Mouse (Mus musculus): ENCODE data around the gene Gm18336. TPM values are rescaled to one million over a fixed set of nuclear protein-coding genes. Genes with fewer than 3 reads are reported as not detected.
A peak's percentile ranks its signal among the peaks of the same experiment; 100 is the strongest.

Gm18336 gene
- polyA plus RNA-seq, 1 experiment = not detected

DNA sequence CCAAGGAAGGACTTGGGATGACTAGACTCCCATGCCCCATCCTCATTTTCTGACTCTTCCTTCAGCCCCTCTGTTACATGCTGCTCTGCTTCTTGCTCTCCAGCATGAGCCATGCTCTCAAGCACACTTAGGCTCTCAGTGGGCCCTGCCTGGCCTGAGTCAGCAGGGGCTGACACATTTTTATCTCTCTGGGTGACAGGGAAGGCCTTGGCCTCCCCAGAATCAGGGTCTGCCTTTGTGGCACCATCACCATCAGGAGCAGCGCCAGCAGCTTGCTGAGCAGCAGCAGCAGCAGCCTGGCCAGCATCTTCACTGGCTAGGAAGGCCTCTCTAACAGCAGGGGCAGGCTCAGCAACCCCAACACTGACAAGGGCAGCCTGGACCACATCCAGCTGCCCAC, 2.1 kb downstream of the Gm18336 start:
- Histone ChIP-seq H3K4me3 (replicated peaks; ENCODE audit: control insufficient read depth, low read depth, low read length) (no peak overlapping the region), H3K4me1 (ENCODE audit: control insufficient read depth, insufficient read depth, low read length) (no peaks in the 10 kb centered on the region), H3K27ac (ENCODE audit: control insufficient read depth, insufficient read depth, low read depth, low read length, poor library complexity) (no peak overlapping the region)
- TF ChIP-seq CTCF (IDR thresholded peaks at IDR 0.05; ENCODE audit: control insufficient read depth, insufficient read depth, low read length) = no peak
- 88% methylated on average over 1 of the region's 1 CpGs for WGBS

DNA sequence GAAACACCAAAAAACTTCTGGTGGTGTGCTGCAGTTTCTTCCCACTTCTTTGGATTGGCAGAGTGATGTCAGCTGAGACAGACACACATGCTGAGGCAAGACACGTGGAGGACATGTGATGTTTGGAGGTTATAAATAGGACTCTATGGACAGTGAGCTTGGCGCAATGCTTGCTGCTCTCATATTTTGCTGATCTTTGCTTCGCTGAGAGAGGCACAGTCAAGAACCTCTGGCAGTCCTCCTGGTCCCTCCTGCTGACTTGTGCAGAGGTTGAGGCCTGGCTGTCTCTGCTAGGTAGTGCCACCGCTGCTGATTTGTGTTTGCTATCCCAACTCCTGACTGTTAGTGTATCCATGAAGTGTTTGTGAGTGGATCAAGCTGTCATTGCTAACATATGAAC, 7.1 kb downstream of the Gm18336 start:
- TF ChIP-seq POLR2A (IDR thresholded peaks at IDR 0.05; ENCODE audit: borderline replicate concordance, control insufficient read depth, low read depth, low read length) (no peak), CTCF (IDR thresholded peaks at IDR 0.05; ENCODE audit: control insufficient read depth, insufficient read depth, low read length) (no peak)
- Histone ChIP-seq H3K27ac (ENCODE audit: control insufficient read depth, insufficient read depth, low read depth, low read length, poor library complexity) (no peak overlapping the region), H3K4me3 (replicated peaks; ENCODE audit: control insufficient read depth, low read depth, low read length) (no peak overlapping the region), H3K4me1 (ENCODE audit: control insufficient read depth, insufficient read depth, low read length) (no peaks in the 10 kb centered on the region)
- WGBS = 72% methylated on average over 4 of the region's 4 CpGs

DNA sequence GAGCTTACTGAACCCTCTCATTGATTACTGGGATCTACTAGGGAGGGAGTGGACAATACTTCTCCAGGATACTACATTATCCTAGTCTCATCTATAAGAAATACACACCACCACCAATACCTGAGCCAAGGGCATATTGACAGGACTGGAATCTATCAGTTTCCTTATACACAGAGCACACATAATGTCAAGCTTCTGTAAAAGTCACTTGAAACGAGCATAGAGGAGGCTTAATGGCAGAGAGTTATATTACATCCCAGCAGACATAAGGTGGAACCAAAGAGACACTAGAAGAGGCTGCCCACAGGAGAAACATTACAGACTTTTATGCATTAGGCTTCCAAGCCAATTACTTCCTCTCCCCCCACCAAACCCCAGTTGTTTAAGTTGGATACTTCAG, 13.6 kb downstream of the Gm18336 start:
- WGBS = 27% methylated on average over 1 of the region's 1 CpGs
- Histone ChIP-seq H3K4me3 (replicated peaks; ENCODE audit: control insufficient read depth, low read depth, low read length) (no peak overlapping the region), H3K4me1 (ENCODE audit: control insufficient read depth, insufficient read depth, low read length) (no peaks in the 10 kb centered on the region), H3K27ac (ENCODE audit: control insufficient read depth, insufficient read depth, low read depth, low read length, poor library complexity) (no peak overlapping the region)
- no peak for TF ChIP-seq CTCF (IDR thresholded peaks at IDR 0.05; ENCODE audit: control insufficient read depth, insufficient read depth, low read length)
- no peak for TF ChIP-seq POLR2A (IDR thresholded peaks at IDR 0.05; ENCODE audit: borderline replicate concordance, control insufficient read depth, low read depth, low read length)

DNA sequence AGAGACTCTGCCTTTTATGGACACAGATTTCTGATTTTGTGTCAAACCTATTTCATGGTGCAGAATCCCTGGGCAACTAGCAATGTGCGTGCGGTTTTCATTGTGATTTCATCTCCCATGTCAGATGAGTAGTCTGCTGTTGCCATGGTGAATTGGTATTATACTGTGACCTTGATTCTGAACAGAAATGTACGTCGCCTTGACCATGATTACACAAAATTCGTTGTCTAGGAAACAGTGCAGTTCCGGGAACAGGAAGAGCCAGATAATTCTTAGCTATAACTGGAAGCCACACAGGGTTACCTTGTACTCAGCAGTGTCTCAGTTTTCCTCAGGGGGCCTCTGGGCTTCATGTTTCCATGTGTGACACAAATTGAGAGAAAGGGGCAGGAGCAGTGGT, 14.1 kb downstream of the Gm18336 start:
- Histone ChIP-seq H3K27ac (ENCODE audit: control insufficient read depth, insufficient read depth, low read depth, low read length, poor library complexity) (no peak overlapping the region), H3K4me1 (ENCODE audit: control insufficient read depth, insufficient read depth, low read length) (no peaks in the 10 kb centered on the region), H3K4me3 (replicated peaks; ENCODE audit: control insufficient read depth, low read depth, low read length) (no peak overlapping the region)
- TF ChIP-seq POLR2A (IDR thresholded peaks at IDR 0.05; ENCODE audit: borderline replicate concordance, control insufficient read depth, low read depth, low read length) (no peak), CTCF (IDR thresholded peaks at IDR 0.05; ENCODE audit: control insufficient read depth, insufficient read depth, low read length) (no peak)
- 56% methylated on average over 6 of the region's 6 CpGs for WGBS

DNA sequence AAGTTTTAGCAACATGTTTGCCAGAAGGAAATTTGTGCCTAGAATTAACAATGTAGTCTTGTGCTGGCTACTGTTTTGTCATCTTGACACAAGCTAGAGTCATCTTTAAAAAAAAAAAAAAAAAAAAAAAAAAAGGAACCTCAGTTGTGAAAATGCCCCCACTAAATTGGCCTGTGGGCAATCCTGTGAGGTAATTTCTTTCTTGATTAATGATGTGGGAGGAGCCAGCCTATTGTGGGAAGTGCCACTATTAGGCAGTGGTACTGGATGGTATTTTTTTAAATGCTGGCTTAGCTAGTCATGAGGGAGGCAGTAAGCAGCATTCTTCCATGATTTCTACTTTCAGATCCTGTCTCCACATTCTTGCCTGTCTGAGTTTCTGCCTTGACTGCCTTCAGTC, 35.2 kb downstream of the Gm18336 start:
- H3K4me1 ChIP-seq (ENCODE audit: control insufficient read depth, insufficient read depth, low read length) = no peaks in the 10 kb centered on the region
- H3K27ac ChIP-seq (ENCODE audit: control insufficient read depth, insufficient read depth, low read depth, low read length, poor library complexity) = no peak overlapping the region
- no peak for TF ChIP-seq POLR2A (IDR thresholded peaks at IDR 0.05; ENCODE audit: borderline replicate concordance, control insufficient read depth, low read depth, low read length)
- TF ChIP-seq CTCF (IDR thresholded peaks at IDR 0.05; ENCODE audit: control insufficient read depth, insufficient read depth, low read length) = no peak
- no peak overlapping the region for H3K4me3 ChIP-seq (replicated peaks; ENCODE audit: control insufficient read depth, low read depth, low read length)

DNA sequence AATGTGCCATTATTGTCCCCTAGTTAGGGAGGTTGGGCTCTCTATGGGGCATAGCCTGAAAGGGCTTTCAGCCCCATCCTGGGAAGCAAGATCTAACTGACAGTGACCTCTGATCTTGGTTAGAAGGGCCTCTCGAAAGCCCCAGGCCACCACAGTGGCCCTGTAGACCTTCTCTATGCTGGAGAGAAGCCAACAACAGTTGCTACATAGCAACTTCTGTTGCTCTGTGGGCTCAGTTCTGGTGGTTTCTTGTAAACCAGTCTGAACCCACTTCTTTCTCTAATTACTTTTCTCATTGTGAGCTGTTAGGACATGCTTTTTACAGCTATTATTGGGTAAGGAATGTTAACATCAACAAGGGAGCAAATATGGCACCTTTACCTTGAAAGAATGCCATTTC, 41.8 kb downstream of the Gm18336 start:
- H3K27ac ChIP-seq (ENCODE audit: control insufficient read depth, insufficient read depth, low read depth, low read length, poor library complexity) = peak overlapping the region; percentile 73
- WGBS = 26% methylated on average over 1 of the region's 1 CpGs
- H3K4me1 ChIP-seq (ENCODE audit: control insufficient read depth, insufficient read depth, low read length) = no peaks in the 10 kb centered on the region; the same call in 1 of the 2 replicates
- TF ChIP-seq POLR2A (IDR thresholded peaks at IDR 0.05; ENCODE audit: borderline replicate concordance, control insufficient read depth, low read depth, low read length) = no peak
- no peak for TF ChIP-seq CTCF (IDR thresholded peaks at IDR 0.05; ENCODE audit: control insufficient read depth, insufficient read depth, low read length)
- H3K4me3 ChIP-seq (replicated peaks; ENCODE audit: control insufficient read depth, low read depth, low read length) = no peak overlapping the region

DNA sequence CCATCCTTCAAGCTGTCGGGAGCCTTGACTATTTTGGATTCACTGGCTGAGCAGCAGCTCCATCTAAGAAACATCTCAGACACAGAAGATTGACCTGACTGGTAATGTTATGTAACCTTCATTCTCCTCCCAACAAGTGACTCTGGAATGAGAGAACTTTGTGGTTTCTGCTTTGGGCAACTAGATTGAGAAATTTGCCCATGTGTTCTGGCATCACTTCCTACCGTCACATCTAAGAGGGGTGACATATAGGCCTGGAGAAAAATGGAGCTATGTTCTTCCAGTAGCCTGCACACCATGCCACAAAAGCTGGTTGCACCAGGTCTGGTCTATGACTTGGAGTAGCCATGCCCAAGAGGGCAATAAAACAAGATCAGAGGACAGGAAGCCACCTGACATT, 42.4 kb downstream of the Gm18336 start:
- no peaks in the 10 kb centered on the region; the same call in 1 of the 2 replicates for H3K4me1 ChIP-seq (ENCODE audit: control insufficient read depth, insufficient read depth, low read length)
- TF ChIP-seq CTCF (IDR thresholded peaks at IDR 0.05; ENCODE audit: control insufficient read depth, insufficient read depth, low read length) (no peak), POLR2A (IDR thresholded peaks at IDR 0.05; ENCODE audit: borderline replicate concordance, control insufficient read depth, low read depth, low read length) (no peak)
- 39% methylated on average over 2 of the region's 2 CpGs for WGBS
- no peak overlapping the region for H3K4me3 ChIP-seq (replicated peaks; ENCODE audit: control insufficient read depth, low read depth, low read length)
- H3K27ac ChIP-seq (ENCODE audit: control insufficient read depth, insufficient read depth, low read depth, low read length, poor library complexity) = peak overlapping the region; percentile 73

Other genes starting within 250 kb of the Gm18336 start
- gene Xlr5b, start 249.9 kb downstream of the Gm18336 start, polyA plus RNA-seq (2011; ENCODE audit: insufficient read depth, insufficient read length, low replicate concordance, missing spikeins) = not detected in 2 replicates
- gene DXBay18, start 249.3 kb downstream of the Gm18336 start, polyA plus RNA-seq (2011; ENCODE audit: insufficient read depth, insufficient read length, low replicate concordance, missing spikeins) = not detected in 2 replicates
- gene Spin2d, start 221.7 kb downstream of the Gm18336 start, polyA plus RNA-seq (2011; ENCODE audit: insufficient read depth, insufficient read length, low replicate concordance, missing spikeins) = not detected in 2 replicates
- 5.4 TPM in 1 of 2 replicates, not detected in the other for gene Xlr3b, start 206.5 kb downstream of the Gm18336 start, polyA plus RNA-seq (2011; ENCODE audit: insufficient read depth, insufficient read length, low replicate concordance, missing spikeins)
- 3.9 and 26.1 TPM in 2 replicates for gene Xlr4b, start 184.4 kb downstream of the Gm18336 start, polyA plus RNA-seq (2011; ENCODE audit: insufficient read depth, insufficient read length, low replicate concordance, missing spikeins)
- 1.4 and 2.0 TPM in 2 replicates for gene F8a, start 170.4 kb downstream of the Gm18336 start, polyA plus RNA-seq (2011; ENCODE audit: insufficient read depth, insufficient read length, low replicate concordance, missing spikeins)
- 4.2 TPM in 1 of 2 replicates, not detected in the other for gene Xlr4c, start 155.6 kb downstream of the Gm18336 start, polyA plus RNA-seq (2011; ENCODE audit: insufficient read depth, insufficient read length, low replicate concordance, missing spikeins)
- gene Xlr3c, start 133.3 kb downstream of the Gm18336 start, polyA plus RNA-seq (2011; ENCODE audit: insufficient read depth, insufficient read length, low replicate concordance, missing spikeins) = 0.88 TPM in 1 of 2 replicates, not detected in the other
- gene Xlr5a, start 105.8 kb downstream of the Gm18336 start, polyA plus RNA-seq (2011; ENCODE audit: insufficient read depth, insufficient read length, low replicate concordance, missing spikeins) = not detected in 2 replicates
- not detected in 2 replicates for gene Xlr5c, start 105.8 kb downstream of the Gm18336 start, polyA plus RNA-seq (2011; ENCODE audit: insufficient read depth, insufficient read length, low replicate concordance, missing spikeins)
- gene Gm45015, start 61.9 kb downstream of the Gm18336 start, polyA plus RNA-seq (2011; ENCODE audit: insufficient read depth, insufficient read length, low replicate concordance, missing spikeins) = not detected in 2 replicates
- gene Zfp275, start 56.1 kb downstream of the Gm18336 start, polyA plus RNA-seq (2011; ENCODE audit: insufficient read depth, insufficient read length, low replicate concordance, missing spikeins) = 1.7 and 3.4 TPM in 2 replicates
- not detected in 2 replicates for gene Zfp92, start 12.4 kb upstream of the Gm18336 start, polyA plus RNA-seq (2011; ENCODE audit: insufficient read depth, insufficient read length, low replicate concordance, missing spikeins)
- gene Trex2, start 36.6 kb upstream of the Gm18336 start, polyA plus RNA-seq (2011; ENCODE audit: insufficient read depth, insufficient read length, low replicate concordance, missing spikeins) = not detected in 2 replicates
- 31.7 and 52.9 TPM in 2 replicates for gene Haus7, start 60.3 kb upstream of the Gm18336 start, polyA plus RNA-seq (2011; ENCODE audit: insufficient read depth, insufficient read length, low replicate concordance, missing spikeins)
- 53.3 and 140 TPM in 2 replicates for gene Bgn, start 84.9 kb upstream of the Gm18336 start, polyA plus RNA-seq (2011; ENCODE audit: insufficient read depth, insufficient read length, low replicate concordance, missing spikeins)
- not detected in 2 replicates for gene Atp2b3, start 104.3 kb upstream of the Gm18336 start, polyA plus RNA-seq (2011; ENCODE audit: insufficient read depth, insufficient read length, low replicate concordance, missing spikeins)
- gene Dusp9, start 240.7 kb upstream of the Gm18336 start, polyA plus RNA-seq (2011; ENCODE audit: insufficient read depth, insufficient read length, low replicate concordance, missing spikeins) = 8.1 TPM in 1 of 2 replicates, not detected in the other